Mouse (Mus musculus) embryonic facial prominence, embryonic 15.5 days (tissue): ENCODE measurements around the gene Tmem266. TPM values are rescaled to one million over a fixed set of nuclear protein-coding genes. Genes with fewer than 3 reads are reported as not detected.

ENCODE experiments used
- ATAC-seq: fragments of 200-750 bp; cut with Nextera tagmentation; 2 replicates; pipeline ENCODE4 v1.8.0; 2017; ENCODE audit warnings: low read depth, moderate TSS enrichment; ENCODE audit not compliant: insufficient number of reproducible peaks, low FRiP score, low TSS enrichment
- H3K27ac ChIP-seq: fragments of 300-500 bp; sonication (generic); replicated peaks from 2 replicates; pipeline ENCODE4 v1.5.1; 2015; ENCODE audit warnings: mild to moderate bottlenecking, inconsistent platforms
- H3K27me3 ChIP-seq: fragments of 300-500 bp; sonication (generic); 2 replicates; pipeline ENCODE4 v1.6.1; 2015; ENCODE audit warnings: inconsistent platforms
- H3K36me3 ChIP-seq: fragments of 300-500 bp; sonication (generic); 2 replicates; pipeline ENCODE4 v1.6.1; 2015; ENCODE audit warnings: mild to moderate bottlenecking, inconsistent platforms
- H3K4me1 ChIP-seq: fragments of 300-500 bp; sonication (generic); 2 replicates; pipeline ENCODE4 v1.6.1; 2015; ENCODE audit warnings: inconsistent platforms
- H3K4me2 ChIP-seq: fragments of 300-500 bp; sonication (generic); replicated peaks from 2 replicates; pipeline ENCODE4 v1.6.1; 2015; ENCODE audit warnings: mild to moderate bottlenecking, inconsistent platforms
- H3K4me3 ChIP-seq: fragments of 300-500 bp; sonication (generic); replicated peaks from 2 replicates; pipeline ENCODE4 v1.5.1; 2015; ENCODE audit warnings: mild to moderate bottlenecking, inconsistent platforms
- H3K9ac ChIP-seq: fragments of 300-500 bp; sonication (generic); 2 replicates; pipeline ENCODE4 v1.6.1; 2015; ENCODE audit warnings: inconsistent platforms
- H3K9me3 ChIP-seq: fragments of 300-500 bp; sonication (generic); replicated peaks from 2 replicates; pipeline ENCODE4 v1.6.1; 2016; ENCODE audit warnings: inconsistent platforms
- WGBS: fragments of 180-500 bp; shearing (Covaris S2); methylation state at CpG from one replicate; pipeline ENCODE4 v1.1.7; 2015; 5-methylcytosine and 5-hydroxymethylcytosine counted together
- polyA plus RNA-seq: library from polyadenylated mRNA; unstranded; fragments of >200 nt; fragmentation: Nextera tagmentation; extraction: Ambion mirVana; gene quantifications from 2 replicates; pipeline ENCODE4 v1.2.1, GENCODE M21; 2015

Gene Tmem266
- polyA plus RNA-seq, 1 experiment from 2014 or later: 0.57 TPM

GRCm38 (mm10) chr9:55468397-55468796 is 141.7 kb downstream of the Tmem266 start:
- Histone ChIP-seq H3K4me1 (no peaks in the 10 kb centered on the region), H3K36me3 (no peaks in the 10 kb centered on the region; the same call in 1 of the 2 replicates), H3K4me2 (no peak overlapping the region), H3K9ac (no peak overlapping the region), H3K27ac (no peak overlapping the region), H3K9me3 (no peaks in the 10 kb centered on the region), H3K27me3 (no peaks in the 10 kb centered on the region), H3K4me3 (no peak overlapping the region)
- no peak for ATAC-seq
- WGBS: 45% methylated on average over 1 of the region's 1 CpGs

GRCm38 (mm10) chr9:55476084-55476483 is 149.4 kb downstream of the Tmem266 start:
- no peaks in the 10 kb centered on the region for H3K27me3 ChIP-seq
- no peak overlapping the region for H3K9ac ChIP-seq
- 56% methylated on average over 1 of the region's 1 CpGs for WGBS
- H3K4me2 ChIP-seq: no peak overlapping the region
- H3K4me3 ChIP-seq: no peak overlapping the region
- H3K4me1 ChIP-seq: no peaks in the 10 kb centered on the region
- no peaks in the 10 kb centered on the region for H3K9me3 ChIP-seq
- ATAC-seq: no peak
- H3K36me3 ChIP-seq: peaks cover 3% of the 10 kb centered on the region; the same call in 1 of the 2 replicates
- no peak overlapping the region for H3K27ac ChIP-seq

GRCm38 (mm10) chr9:55478699-55479098 is 152.0 kb downstream of the Tmem266 start:
- Histone ChIP-seq H3K4me2 (no peak overlapping the region), H3K36me3 (peaks cover 6% of the 10 kb centered on the region; the same call in 1 of the 2 replicates), H3K4me1 (no peaks in the 10 kb centered on the region), H3K9me3 (no peaks in the 10 kb centered on the region), H3K9ac (no peak overlapping the region), H3K27ac (no peak overlapping the region), H3K27me3 (no peaks in the 10 kb centered on the region), H3K4me3 (no peak overlapping the region)
- ATAC-seq: no peak

- H3K27me3 ChIP-seq: no peaks in the 10 kb centered on the region
- no peak overlapping the region for H3K4me2 ChIP-seq
- H3K9me3 ChIP-seq: no peaks in the 10 kb centered on the region
- no peak overlapping the region for H3K9ac ChIP-seq
- 54% methylated on average over 2 of the region's 2 CpGs for WGBS
- ATAC-seq: no peak
- peaks cover 10% of the 10 kb centered on the region; the same call in 1 of the 2 replicates for H3K36me3 ChIP-seq
- no peak overlapping the region for H3K4me3 ChIP-seq
- H3K27ac ChIP-seq: no peak overlapping the region
- no peaks in the 10 kb centered on the region for H3K4me1 ChIP-seq
These were observed 155.4 kb downstream of the Tmem266 start for GRCm38 (mm10) chr9:55482116-55482515.

Other genes with a start within 250 kb of the Tmem266 start
- 32.2 and 34.0 TPM in 2 replicates for gene Ube2q2, start 178.1 kb upstream of the Tmem266 start, polyA plus RNA-seq
- 51.4 and 52.9 TPM in 2 replicates for gene Fbxo22, start 118.0 kb upstream of the Tmem266 start, polyA plus RNA-seq
- 1.5 and 1.7 TPM in 2 replicates for gene Nrg4, start 69 bp upstream of the Tmem266 start, polyA plus RNA-seq
- 181 and 189 TPM in 2 replicates for gene Etfa, start 185.3 kb downstream of the Tmem266 start, polyA plus RNA-seq
- 2.3 and 2.9 TPM in 2 replicates for gene Isl2, start 211.8 kb downstream of the Tmem266 start, polyA plus RNA-seq